Mouse (Mus musculus) thymus, adult 18-20 months (tissue): ENCODE results near the gene Olfr1410.
A peak's percentile ranks its signal among the peaks of the same experiment; 100 is the strongest.

Experiments used
- DNase-seq, 2 experiments: peaks; one replicate each; pipeline ENCODE4 v3.0.0; 2022; ENCODE audit warnings: mixed read lengths in 2 of 2

Olfr1410 gene

GRCm38 (mm10) chr1:92605482-92605881, at the start of gene Olfr1410:
Gene Olfr1410, plus strand, starts transcription at chr1:92605782.
- no peak for DNase-seq

GRCm38 (mm10) chr1:92571022-92571421, 34.6 kb upstream of the Olfr1410 start, which contains the start of gene Olfr1413:
Gene Olfr1413, plus strand, starts transcription at chr1:92571322.
- no peak for DNase-seq

- no peak for DNase-seq
Observed at GRCm38 (mm10) chr1:92585479-92585878, 20.1 kb upstream of the Olfr1410 start, which contains the start of gene Olfr1412. Gene Olfr1412, plus strand, starts transcription at chr1:92585779.

- DNase-seq: no peak
Observed at GRCm38 (mm10) chr1:92594111-92594510, 11.5 kb upstream of the Olfr1410 start, which contains the start of gene Olfr1411. Gene Olfr1411, plus strand, starts transcription at chr1:92594411.

- DNase-seq: no peak
Observed at GRCm38 (mm10) chr1:92596019-92596418, 9.6 kb upstream of the Olfr1410 start.

GRCm38 (mm10) chr1:92607711-92608110, 2.1 kb downstream of the Olfr1410 start:
- no peak for DNase-seq

GRCm38 (mm10) chr1:92611008-92611407, 5.4 kb downstream of the Olfr1410 start:
- peak in 1 of 2 experiments; percentile 7 for DNase-seq

GRCm38 (mm10) chr1:92613175-92613574, 7.6 kb downstream of the Olfr1410 start:
- no peak for DNase-seq

GRCm38 (mm10) chr1:92614516-92614915, 8.9 kb downstream of the Olfr1410 start:
- DNase-seq: no peak

- DNase-seq: no peak
Observed at GRCm38 (mm10) chr1:92616046-92616445, 10.5 kb downstream of the Olfr1410 start.

- no peak for DNase-seq
Observed at GRCm38 (mm10) chr1:92617488-92617887, 11.9 kb downstream of the Olfr1410 start, which contains the start of gene Olfr12. Gene Olfr12, plus strand, starts transcription at chr1:92617788.

- no peak for DNase-seq
Observed at GRCm38 (mm10) chr1:92618360-92618759, 12.8 kb downstream of the Olfr1410 start.

GRCm38 (mm10) chr1:92628227-92628626, 22.6 kb downstream of the Olfr1410 start:
- no peak for DNase-seq

GRCm38 (mm10) chr1:92632196-92632595, 26.6 kb downstream of the Olfr1410 start:
- DNase-seq: no peak

GRCm38 (mm10) chr1:92632948-92633347, 27.4 kb downstream of the Olfr1410 start:
- DNase-seq: no peak

GRCm38 (mm10) chr1:92633726-92634125, 28.1 kb downstream of the Olfr1410 start:
- no peak for DNase-seq

GRCm38 (mm10) chr1:92634569-92634968, 29.0 kb downstream of the Olfr1410 start:
- no peak for DNase-seq

- DNase-seq: no peak
Observed at GRCm38 (mm10) chr1:92634976-92635599, 29.5 kb downstream of the Olfr1410 start.

GRCm38 (mm10) chr1:92636015-92636414, 30.4 kb downstream of the Olfr1410 start:
- DNase-seq: peak in 1 of 2 experiments; percentile 1

GRCm38 (mm10) chr1:92636676-92637075, 31.1 kb downstream of the Olfr1410 start:
- DNase-seq: no peak

- peak in 1 of 2 experiments; percentile 1 for DNase-seq
Observed at GRCm38 (mm10) chr1:92637501-92638172, 32.1 kb downstream of the Olfr1410 start.

- DNase-seq: peak in 1 of 2 experiments; percentile 1
Observed at GRCm38 (mm10) chr1:92638181-92638580, 32.6 kb downstream of the Olfr1410 start.

- no peak for DNase-seq
Observed at GRCm38 (mm10) chr1:92638736-92639135, 33.2 kb downstream of the Olfr1410 start.

- DNase-seq: peak in 1 of 2 experiments; percentile 7
Observed at GRCm38 (mm10) chr1:92640393-92640792, 34.8 kb downstream of the Olfr1410 start.
